Mouse (Mus musculus): Measurements from ENCODE around the gene Iars2.

The Iars2 gene

GRCm38 (mm10) chr1:185328721-185329610, at the start of gene Iars2:
Gene Iars2, minus strand, starts transcription at chr1:185329396.
- peak; percentile 80 for DNase-seq (ENCODE audit: low read depth)

- no peak for DNase-seq (ENCODE audit: low read depth)
These were observed 48.2 kb upstream of the Iars2 start for GRCm38 (mm10) chr1:185377429-185377828.

- DNase-seq (ENCODE audit: low read depth): no peak
These were observed 47.2 kb upstream of the Iars2 start for GRCm38 (mm10) chr1:185376390-185376789.

- no peak for DNase-seq (ENCODE audit: low read depth)
These were observed 40.8 kb upstream of the Iars2 start for GRCm38 (mm10) chr1:185369979-185370378.

- no peak for DNase-seq (ENCODE audit: low read depth)
These were observed 38.2 kb upstream of the Iars2 start for GRCm38 (mm10) chr1:185367383-185367782.

- DNase-seq (ENCODE audit: low read depth): no peak
These were observed 35.0 kb upstream of the Iars2 start for GRCm38 (mm10) chr1:185364183-185364540.

- DNase-seq (ENCODE audit: low read depth): peak; percentile 59
These were observed 34.5 kb upstream of the Iars2 start for GRCm38 (mm10) chr1:185363526-185364182.

GRCm38 (mm10) chr1:185362677-185363520, 33.7 kb upstream of the Iars2 start, which contains the start of gene Eprs:
Gene Eprs, plus strand, starts transcription at chr1:185363044.
- DNase-seq (ENCODE audit: low read depth): peak; percentile 95

GRCm38 (mm10) chr1:185358211-185358610, 29.0 kb upstream of the Iars2 start:
- DNase-seq (ENCODE audit: low read depth): no peak

- DNase-seq (ENCODE audit: low read depth): no peak
These were observed 27.1 kb upstream of the Iars2 start for GRCm38 (mm10) chr1:185356246-185356645.

- no peak for DNase-seq (ENCODE audit: low read depth)
These were observed 25.5 kb upstream of the Iars2 start for GRCm38 (mm10) chr1:185354731-185355130.

GRCm38 (mm10) chr1:185353351-185353750, 24.2 kb upstream of the Iars2 start:
- no peak for DNase-seq (ENCODE audit: low read depth)

- DNase-seq (ENCODE audit: low read depth): no peak
These were observed 23.0 kb upstream of the Iars2 start for GRCm38 (mm10) chr1:185352151-185352550.

GRCm38 (mm10) chr1:185350611-185351010, 21.4 kb upstream of the Iars2 start:
- no peak for DNase-seq (ENCODE audit: low read depth)

GRCm38 (mm10) chr1:185349741-185350140, 20.5 kb upstream of the Iars2 start:
- no peak for DNase-seq (ENCODE audit: low read depth)

- no peak for DNase-seq (ENCODE audit: low read depth)
These were observed 17.0 kb upstream of the Iars2 start for GRCm38 (mm10) chr1:185346188-185346587.

GRCm38 (mm10) chr1:185343422-185343821, 14.2 kb upstream of the Iars2 start:
- DNase-seq (ENCODE audit: low read depth): no peak

- no peak for DNase-seq (ENCODE audit: low read depth)
These were observed 13.2 kb upstream of the Iars2 start for GRCm38 (mm10) chr1:185342441-185342840.

- DNase-seq (ENCODE audit: low read depth): no peak
These were observed 7.3 kb upstream of the Iars2 start for GRCm38 (mm10) chr1:185336535-185336934.

GRCm38 (mm10) chr1:185335231-185335765, 6.1 kb upstream of the Iars2 start:
- no peak for DNase-seq (ENCODE audit: low read depth)

GRCm38 (mm10) chr1:185334136-185334535, 4.9 kb upstream of the Iars2 start:
- no peak for DNase-seq (ENCODE audit: low read depth)

GRCm38 (mm10) chr1:185333651-185334050, 4.5 kb upstream of the Iars2 start:
- no peak for DNase-seq (ENCODE audit: low read depth)
